7 mouse cellular contexts compared by ENCODE assay signal in the genomic region with DNA sequence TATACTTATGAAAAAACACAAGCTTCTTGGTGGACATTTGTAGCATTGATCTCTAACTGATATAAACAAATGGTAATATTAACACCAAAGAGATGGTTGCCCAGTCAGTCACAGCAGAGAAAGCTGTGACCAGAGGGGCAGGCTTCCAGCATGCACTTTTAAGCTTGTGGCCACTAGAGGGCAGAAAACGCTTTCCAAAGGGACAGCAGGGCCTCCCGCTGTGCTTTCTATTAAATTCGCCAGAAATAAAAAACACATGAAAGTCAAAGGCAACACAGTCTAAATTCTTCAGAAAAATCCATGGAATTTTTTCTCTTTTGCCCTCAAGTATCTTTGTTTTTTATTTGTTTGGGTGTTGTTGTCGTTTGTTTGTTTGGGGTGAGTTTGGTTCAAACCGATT. TPM values are rescaled to one million over a fixed set of nuclear protein-coding genes. Genes with fewer than 3 reads are reported as not detected.
DNase-seq lines count a peak whose midpoint lies in the region; ATAC-seq and TF ChIP-seq lines count a peak whose summit lies in the region.

No protein-coding gene starts in this region.

- no peak overlapping the region for H3K27ac ChIP-seq in cortical plate, adult 2 months (ENCODE audit: insufficient read depth, low read length)
- no peak overlapping the region for H3K27ac ChIP-seq in intestine, postnatal 0 days (ENCODE audit: low read depth, low read length)
- no peak overlapping the region for H3K27ac ChIP-seq in midbrain, embryonic 12.5 days (replicated peaks)
- H3K27ac ChIP-seq in spleen, adult 2 months (ENCODE audit: insufficient read depth, low read length), result no peak overlapping the region

- no peaks in the 10 kb centered on the region for H3K36me3 ChIP-seq in intestine, postnatal 0 days (ENCODE audit: control insufficient read depth, insufficient read depth)
- no peaks in the 10 kb centered on the region for H3K36me3 ChIP-seq in midbrain, embryonic 12.5 days
- H3K36me3 ChIP-seq in spleen, adult 2 months (ENCODE audit: control insufficient read depth, insufficient read depth, low read length), result no peaks in the 10 kb centered on the region

- peak; percentile 88 for TF ChIP-seq CTCF in cortical plate, adult 2 months (IDR thresholded peaks at IDR 0.05; ENCODE audit: extremely low read depth, insufficient read depth, low read length)
- peak; percentile 92 for TF ChIP-seq CTCF in intestine, postnatal 0 days (IDR thresholded peaks at IDR 0.05; ENCODE audit: low read depth)
- TF ChIP-seq CTCF in spleen, adult 2 months (IDR thresholded peaks at IDR 0.05; ENCODE audit: extremely low read depth, insufficient read depth, insufficient read length, insufficient replicate concordance), result peak; percentile 75; the same call in 1 of the 2 replicates

- no peaks in the 10 kb centered on the region for H3K4me1 ChIP-seq in cortical plate, adult 2 months (ENCODE audit: control insufficient read depth, insufficient read depth, low read length)
- no peaks in the 10 kb centered on the region for H3K4me1 ChIP-seq in intestine, postnatal 0 days (replicated peaks; ENCODE audit: control insufficient read depth, insufficient read depth, low read length)
- H3K4me1 ChIP-seq in midbrain, embryonic 12.5 days, result no peaks in the 10 kb centered on the region
- H3K4me1 ChIP-seq in spleen, adult 2 months (ENCODE audit: control insufficient read depth, insufficient read depth, insufficient read length), result no peaks in the 10 kb centered on the region

- H3K27me3 ChIP-seq in intestine, postnatal 0 days (replicated peaks; ENCODE audit: control insufficient read depth, insufficient read depth, low read length), result no peaks in the 10 kb centered on the region
- no peaks in the 10 kb centered on the region for H3K27me3 ChIP-seq in midbrain, embryonic 12.5 days
- H3K27me3 ChIP-seq in spleen, adult 2 months (ENCODE audit: control insufficient read depth, insufficient read depth, low read length), result no peaks in the 10 kb centered on the region

- H3K9ac ChIP-seq in intestine, postnatal 0 days (ENCODE audit: low read depth, low read length), result no peak overlapping the region
- no peak overlapping the region for H3K9ac ChIP-seq in midbrain, embryonic 12.5 days (replicated peaks)

- WGBS in intestine, postnatal 0 days, result 14% methylated on average over 5 of the region's 5 CpGs
- WGBS in midbrain, embryonic 12.5 days, result 15% methylated on average over 5 of the region's 5 CpGs
- WGBS in spleen, adult 2 months, result 32% methylated on average over 5 of the region's 5 CpGs

- TF ChIP-seq POLR2A in cortical plate, adult 2 months (IDR thresholded peaks at IDR 0.05; ENCODE audit: extremely low read depth, insufficient read depth, low read length), result no peak
- TF ChIP-seq POLR2A in spleen, adult 2 months (IDR thresholded peaks at IDR 0.05; ENCODE audit: low read depth, low read length), result no peak

- H3K4me2 ChIP-seq in intestine, postnatal 0 days (replicated peaks; ENCODE audit: low read depth), result peak overlapping the region; percentile 69
- peak overlapping the region; percentile 44 for H3K4me2 ChIP-seq in midbrain, embryonic 12.5 days (replicated peaks)

- no peak overlapping the region for H3K4me3 ChIP-seq in cortical plate, adult 2 months (ENCODE audit: insufficient read depth, low read length)
- peak overlapping the region; percentile 34 for H3K4me3 ChIP-seq in intestine, postnatal 0 days (ENCODE audit: low read depth, low read length)
- H3K4me3 ChIP-seq in midbrain, embryonic 12.5 days, result peak overlapping the region; percentile 18; the same call in 1 of the 2 replicates
- H3K4me3 ChIP-seq in spleen, adult 2 months (ENCODE audit: extremely low read depth, insufficient read depth, insufficient read length), result no peak overlapping the region

- no peaks in the 10 kb centered on the region for H3K9me3 ChIP-seq in intestine, postnatal 0 days (ENCODE audit: control insufficient read depth)
- H3K9me3 ChIP-seq in midbrain, embryonic 12.5 days, result no peaks in the 10 kb centered on the region

- ATAC-seq in intestine, postnatal 0 days, result no peak; the same call in 1 of the 2 replicates
- 0 out of 2 replicates have a peak, but pooled peaks have one; percentile 47 for ATAC-seq in midbrain, embryonic 12.5 days (ENCODE audit: low FRiP score, low read depth)

- DNase-seq in adrenal gland, adult 18-20 months (ENCODE audit: low spot score in 2 of 2), result peak; percentile 58 to 64
- DNase-seq in gastrocnemius, postnatal 25 days, result peak; percentile 38
- DNase-seq in left cerebral cortex, postnatal 25 days (ENCODE audit: low spot score in 2 of 2), result peak; percentile 81 to 86
- DNase-seq in spleen, adult 2 months (ENCODE audit: low read depth in 1 of 2, low spot score in 2 of 2), result peak; percentile 29 to 53

- intact Hi-C loops in left cerebral cortex, postnatal 25 days (cut with DNase I), result loop anchor here (2.0 to 10.0 kb wide), 3 partner anchors 140 to 516 kb away; a partner anchor contains a TSS

RNA-seq across cellular contexts. Expression of a gene that starts 55.1 kb away (rescaled TPM):
- total RNA-seq in adrenal gland, adult 18-20 months (2021), result 10 to 100 TPM; 34.6 to 34.8 TPM
- polyA plus RNA-seq in cortical plate, adult 2 months (2012; rRNA removed), result 10.1 and 10.5 TPM in 2 replicates
- 10 to 100 TPM; 30.2 to 35.0 TPM for total RNA-seq in gastrocnemius, postnatal 25 days (2021)
- polyA plus RNA-seq in intestine, postnatal 0 days (2015; fragmentation: Nextera tagmentation; extraction: Ambion mirVana), result 3.2 and 3.7 TPM in 2 replicates
- 10 to 100 TPM; 16.3 to 23.0 TPM for total RNA-seq in left cerebral cortex, postnatal 25 days (2021)
- 3.2 and 4.2 TPM in 2 replicates for polyA plus RNA-seq in midbrain, embryonic 12.5 days (2016; fragmentation: Nextera tagmentation; extraction: Ambion mirVana)
- 5.6 and 5.7 TPM in 2 replicates for polyA plus RNA-seq in spleen, adult 2 months (2012; rRNA removed)

Comparison
In these comparisons a context has a peak if more than half of its experiments do, and no peak if none do; other contexts are left out.
1. H3K4me3 ChIP-seq: peak in intestine, postnatal 0 days (single experiment) and midbrain, embryonic 12.5 days (single experiment); none in cortical plate, adult 2 months (single experiment) and spleen, adult 2 months (single experiment).
2. Peak in every context shown above with its lines, with median percentiles within 50 percentile points of each other: DNase-seq and CTCF ChIP-seq.